Mouse (Mus musculus) embryonic fibroblast, embryonic 13.5 days (primary cell): ENCODE measurements around the gene Gba.

Experiments used
- CTCF ChIP-seq: IDR thresholded peaks from 2 replicates; pipeline ENCODE4 v1.5.1; 2011; ENCODE audit warnings: mild to moderate bottlenecking, control low read depth, low read length, moderate library complexity, borderline replicate concordance; ENCODE audit not compliant: insufficient read depth
- POLR2A ChIP-seq: IDR thresholded peaks from 2 replicates; pipeline ENCODE4 v1.6.1; 2011; ENCODE audit warnings: low read depth, mild to moderate bottlenecking, control low read depth, low read length, moderate library complexity

DNA sequence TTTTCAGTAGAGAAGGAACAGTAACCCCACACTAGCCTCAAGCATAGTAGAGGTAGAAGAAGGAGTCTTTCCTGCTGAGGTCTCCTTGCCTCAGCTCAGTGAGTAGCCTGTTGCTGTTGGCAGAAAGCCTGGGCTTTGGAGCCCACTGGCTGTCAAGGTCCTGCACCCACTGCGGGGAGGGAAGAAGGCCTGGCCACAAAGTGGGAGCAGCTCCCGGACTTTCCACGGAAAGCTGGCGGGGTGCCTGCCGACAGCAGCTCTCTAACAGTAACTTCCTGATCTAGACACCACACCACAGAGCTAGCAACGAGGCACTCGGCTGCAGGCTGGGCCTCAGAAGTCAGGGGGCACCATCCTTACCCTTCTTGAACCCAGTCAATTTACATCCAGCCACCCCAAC lies 8.0 kb downstream of the Gba start:
- 0 out of 2 replicates have a peak, but pooled peaks have one; percentile 4 for TF ChIP-seq POLR2A
- TF ChIP-seq CTCF, result no peak
